In the genomic region with DNA sequence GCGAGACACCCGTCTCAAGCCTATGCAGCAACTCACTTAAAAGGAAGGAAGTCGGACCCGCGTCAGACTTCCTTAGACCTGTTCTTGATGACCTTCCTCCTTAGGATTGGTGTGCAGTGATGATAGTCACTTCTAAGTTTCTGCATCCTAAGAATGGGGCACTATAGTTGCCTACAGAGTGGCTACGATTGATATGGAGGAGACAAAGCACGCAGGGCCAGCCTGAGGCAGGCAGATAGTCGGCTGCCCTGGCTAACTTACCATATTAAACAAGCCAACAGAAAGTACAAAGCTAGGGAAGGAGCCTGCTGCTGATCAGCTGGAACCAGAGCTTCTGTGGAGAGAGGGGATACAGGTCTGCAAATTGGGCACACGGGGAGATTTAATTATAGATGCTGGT, we compare ENCODE assay signal across 37 mouse cellular contexts. TPM values are rescaled to one million over a fixed set of nuclear protein-coding genes. Genes with fewer than 3 reads are reported as not detected.
DNase-seq lines count a peak whose midpoint lies in the region; ATAC-seq and TF ChIP-seq lines count a peak whose summit lies in the region.
"Had no signal": no experiment of that assay in that cellular context is flagged by ENCODE, and none has a peak within 500 bp of the region (broad histone marks: within the 10 kb centered on the region; RNA-seq: fewer than 3 reads in every experiment).

No protein-coding gene starts in this region.

- TF ChIP-seq CTCF in liver, embryonic 14.5 days (IDR thresholded peaks at IDR 0.05; ENCODE audit: low read depth) = no peak

- no peak for DNase-seq in forebrain, embryonic 10.5 days (ENCODE audit: extremely low spot score, low spot score)
- no peak for DNase-seq in forebrain, embryonic 11.5 days (ENCODE audit: low spot score)
- DNase-seq in liver, embryonic 14.5 days (ENCODE audit: low read depth in 3 of 3, low spot score in 3 of 3) = peak; percentile 32 to 41 (median 35)
- no peak for DNase-seq in embryo, embryonic 9.5 days (ENCODE audit: extremely low spot score)
- DNase-seq in lung, postnatal 36 days = no peak
- no peak for DNase-seq in adrenal gland, postnatal 36 days
- DNase-seq: adrenal gland, adult 8-10 months; cerebellum, adult 11 months; cerebellum, postnatal 10 days; gastrocnemius, postnatal 25 days; heart, adult 11 months; kidney, adult 18-20 months; kidney, postnatal 4 days; left cerebral cortex, postnatal 4 days; lung, embryonic 14.5 days; lung, postnatal 14 days; spleen, adult 18-20 months; thymus, postnatal 25 days had no signal

- WGBS in forebrain, embryonic 10.5 days = 75% methylated on average over 9 of the region's 9 CpGs
- WGBS in forebrain, embryonic 11.5 days = 76% methylated on average over 9 of the region's 9 CpGs
- WGBS in liver, embryonic 14.5 days (ENCODE audit: insufficient replicate concordance) = 16% methylated on average over 9 of the region's 9 CpGs

- no peak for ATAC-seq in forebrain, embryonic 11.5 days (replicated peaks; ENCODE audit: low FRiP score)
- ATAC-seq in erythroid progenitor cell, adult 5-6 weeks (replicated peaks; ENCODE audit: low FRiP score, poor library complexity, severe bottlenecking) = peak; percentile 53
- ATAC-seq in liver, embryonic 14.5 days (ENCODE audit: insufficient read depth) = peak; percentile 86
- ATAC-seq: forebrain, embryonic 15.5 days; midbrain, embryonic 15.5 days had no signal

- H3K36me3 ChIP-seq in forebrain, embryonic 10.5 days (replicated peaks) = no peaks in the 10 kb centered on the region
- no peaks in the 10 kb centered on the region for H3K36me3 ChIP-seq in forebrain, embryonic 11.5 days (ENCODE audit: control insufficient read depth, insufficient read depth, low read length)
- no peaks in the 10 kb centered on the region for H3K36me3 ChIP-seq in liver, embryonic 14.5 days (replicated peaks; ENCODE audit: control insufficient read depth, insufficient read depth, low read depth)
- no peaks in the 10 kb centered on the region for H3K36me3 ChIP-seq in megakaryocyte, embryonic 14.5 days (replicated peaks; ENCODE audit: low read length)
- H3K36me3 ChIP-seq: forebrain, embryonic 15.5 days; heart, embryonic 12.5 days; hindbrain, embryonic 15.5 days; kidney, embryonic 15.5 days; midbrain, embryonic 15.5 days; neural tube, embryonic 15.5 days had no signal

- H3K27me3 ChIP-seq in forebrain, embryonic 10.5 days (ENCODE audit: poor library complexity, severe bottlenecking) = no peaks in the 10 kb centered on the region
- no peaks in the 10 kb centered on the region for H3K27me3 ChIP-seq in forebrain, embryonic 11.5 days (ENCODE audit: control insufficient read depth, insufficient read depth, low read length)
- H3K27me3 ChIP-seq in liver, embryonic 14.5 days (ENCODE audit: control insufficient read depth, insufficient read depth, low read length) = no peaks in the 10 kb centered on the region
- no peaks in the 10 kb centered on the region for H3K27me3 ChIP-seq in megakaryocyte, embryonic 14.5 days (replicated peaks)
- H3K27me3 ChIP-seq: forebrain, embryonic 15.5 days; heart, embryonic 12.5 days; hindbrain, embryonic 15.5 days; kidney, embryonic 15.5 days; midbrain, embryonic 15.5 days; neural tube, embryonic 15.5 days had no signal

- no peak overlapping the region for H3K4me2 ChIP-seq in forebrain, embryonic 11.5 days (ENCODE audit: low read depth, low read length, severe bottlenecking)
- H3K4me2 ChIP-seq in liver, embryonic 14.5 days (ENCODE audit: low read depth) = peak overlapping the region; percentile 11
- H3K4me2 ChIP-seq: forebrain, embryonic 15.5 days; heart, embryonic 12.5 days; hindbrain, embryonic 15.5 days; kidney, embryonic 15.5 days; lung, embryonic 14.5 days; midbrain, embryonic 15.5 days; neural tube, embryonic 15.5 days had no signal

- no peak overlapping the region for H3K9ac ChIP-seq in forebrain, embryonic 11.5 days (ENCODE audit: low read length)
- peak overlapping the region; percentile 43 for H3K9ac ChIP-seq in liver, embryonic 14.5 days (replicated peaks)
- H3K9ac ChIP-seq: forebrain, embryonic 15.5 days; heart, embryonic 12.5 days; hindbrain, embryonic 15.5 days; kidney, embryonic 15.5 days; lung, embryonic 14.5 days; midbrain, embryonic 15.5 days; neural tube, embryonic 15.5 days had no signal

- H3K9me3 ChIP-seq in forebrain, embryonic 10.5 days = no peaks in the 10 kb centered on the region
- H3K9me3 ChIP-seq in forebrain, embryonic 11.5 days (ENCODE audit: control insufficient read depth, low read length) = no peaks in the 10 kb centered on the region
- H3K9me3 ChIP-seq in liver, embryonic 14.5 days (ENCODE audit: control insufficient read depth, low read length) = no peaks in the 10 kb centered on the region
- H3K9me3 ChIP-seq in megakaryocyte, embryonic 14.5 days = no peaks in the 10 kb centered on the region
- H3K9me3 ChIP-seq: forebrain, embryonic 15.5 days; heart, embryonic 12.5 days; hindbrain, embryonic 15.5 days; kidney, embryonic 15.5 days; midbrain, embryonic 15.5 days; neural tube, embryonic 15.5 days had no signal

- peak; percentile 77 for TF ChIP-seq EP300 in liver, embryonic 14.5 days (IDR thresholded peaks at IDR 0.05; ENCODE audit: low read depth)

- H3K4me1 ChIP-seq in forebrain, embryonic 10.5 days = peaks cover 45% of the 10 kb centered on the region
- H3K4me1 ChIP-seq in forebrain, embryonic 11.5 days (replicated peaks; ENCODE audit: control insufficient read depth, insufficient read depth, low read length) = peaks cover 30% of the 10 kb centered on the region
- peaks cover 13 to 17% of the 10 kb centered on the region in 2 experiments for H3K4me1 ChIP-seq in liver, embryonic 14.5 days (replicated peaks; ENCODE audit: control insufficient read depth in 2 of 2, insufficient read depth in 2 of 2, low read length in 1 of 2)
- H3K4me1 ChIP-seq in megakaryocyte, embryonic 14.5 days = peaks cover 60% of the 10 kb centered on the region

- peak overlapping the region; percentile 49 for H3K27ac ChIP-seq in forebrain, embryonic 10.5 days
- no peak overlapping the region for H3K27ac ChIP-seq in forebrain, embryonic 11.5 days (ENCODE audit: low read depth, low read length)
- H3K27ac ChIP-seq in liver, embryonic 14.5 days = peak overlapping the region; percentile 53
- H3K27ac ChIP-seq: forebrain, embryonic 15.5 days; hindbrain, embryonic 15.5 days; kidney, embryonic 15.5 days; midbrain, embryonic 15.5 days; neural tube, embryonic 15.5 days had no signal

- no peak overlapping the region for H3K4me3 ChIP-seq in forebrain, embryonic 10.5 days
- H3K4me3 ChIP-seq in forebrain, embryonic 11.5 days (ENCODE audit: low read depth, low read length) = no peak overlapping the region
- no peak overlapping the region for H3K4me3 ChIP-seq in liver, embryonic 14.5 days (ENCODE audit: insufficient read depth in 1 of 2, low read depth in 2 of 2, low read length in 2 of 2)
- H3K4me3 ChIP-seq in megakaryocyte, embryonic 14.5 days (replicated peaks) = peak overlapping the region; percentile 44
- H3K4me3 ChIP-seq: forebrain, embryonic 15.5 days; heart, embryonic 12.5 days; hindbrain, embryonic 15.5 days; kidney, embryonic 15.5 days; midbrain, embryonic 15.5 days; neural tube, embryonic 15.5 days had no signal

RNA-seq across cellular contexts. Expression of gene Noxa1, which starts 36.7 kb away (rescaled TPM):
- polyA plus RNA-seq in forebrain, embryonic 10.5 days (2016; fragmentation: Nextera tagmentation; extraction: Ambion mirVana) = 0.26 and 0.29 TPM in 2 replicates
- 0.31 TPM in 1 of 2 replicates, not detected in the other for polyA plus RNA-seq in forebrain, embryonic 11.5 days (2014; fragmentation: Nextera tagmentation; extraction: Ambion mirVana)
- not detected in 2 replicates for total RNA-seq in erythroid progenitor cell, adult 5-6 weeks (2015; ENCODE audit: low replicate concordance)
- not detected in 2 replicates for total RNA-seq in erythroid progenitor cell, adult 5-6 weeks (2017; ENCODE audit: low replicate concordance)
- 0.95 and 1.1 TPM in 2 replicates for polyA plus RNA-seq in liver, embryonic 14.5 days (2012; rRNA removed)
- polyA plus RNA-seq in liver, embryonic 14.5 days (2014; fragmentation: Nextera tagmentation; extraction: Ambion mirVana) = 1.2 and 1.8 TPM in 2 replicates
- not detected in 2 replicates for polyA plus RNA-seq in megakaryocyte, embryonic 14.5 days (2012; ENCODE audit: insufficient read depth, low replicate concordance)
- not detected for total RNA-seq in adrenal gland, postnatal 36 days (2021)
- total RNA-seq: adrenal gland, adult 8-10 months; gastrocnemius, adult 18-20 months; gastrocnemius, postnatal 25 days; hematopoietic stem cell, adult 5-6 weeks; layer of hippocampus, adult 8-10 months; layer of hippocampus, postnatal 25 days; left cerebral cortex, adult 8-10 months; left cerebral cortex, postnatal 4 days had no signal
- polyA plus RNA-seq: C2C12; embryonic facial prominence, embryonic 11.5 days; forebrain, embryonic 15.5 days; frontal cortex, adult 2 months; heart, postnatal 0 days; hindbrain, embryonic 15.5 days; midbrain, embryonic 15.5 days; neural tube, embryonic 15.5 days had no signal

RNA-seq across cellular contexts. Expression of gene Nrarp, which starts 49.0 kb away (rescaled TPM):
- 37.4 and 40.7 TPM in 2 replicates for polyA plus RNA-seq in forebrain, embryonic 10.5 days (2016; fragmentation: Nextera tagmentation; extraction: Ambion mirVana)
- polyA plus RNA-seq in forebrain, embryonic 11.5 days (2014; fragmentation: Nextera tagmentation; extraction: Ambion mirVana) = 63.6 and 72.1 TPM in 2 replicates
- total RNA-seq in erythroid progenitor cell, adult 5-6 weeks (2015; ENCODE audit: low replicate concordance) = 0.42 TPM in 1 of 2 replicates, not detected in the other
- total RNA-seq in erythroid progenitor cell, adult 5-6 weeks (2017; ENCODE audit: low replicate concordance) = 0.64 and 3.0 TPM in 2 replicates
- polyA plus RNA-seq in liver, embryonic 14.5 days (2012; rRNA removed) = 3.7 and 3.9 TPM in 2 replicates
- polyA plus RNA-seq in liver, embryonic 14.5 days (2014; fragmentation: Nextera tagmentation; extraction: Ambion mirVana) = 1.8 and 1.9 TPM in 2 replicates
- 7.9 and 8.1 TPM in 2 replicates for polyA plus RNA-seq in megakaryocyte, embryonic 14.5 days (2012; ENCODE audit: insufficient read depth, low replicate concordance)
- 1 to 10 TPM; 2.1 to 2.3 TPM for total RNA-seq in adrenal gland, postnatal 36 days (2021)

RNA-seq across cellular contexts. Expression of gene Entpd8, which starts 51.5 kb away (rescaled TPM):
- not detected in 2 replicates for polyA plus RNA-seq in forebrain, embryonic 10.5 days (2016; fragmentation: Nextera tagmentation; extraction: Ambion mirVana)
- polyA plus RNA-seq in forebrain, embryonic 11.5 days (2014; fragmentation: Nextera tagmentation; extraction: Ambion mirVana) = not detected in 2 replicates
- total RNA-seq in erythroid progenitor cell, adult 5-6 weeks (2015; ENCODE audit: low replicate concordance) = not detected in 2 replicates
- not detected in 2 replicates for total RNA-seq in erythroid progenitor cell, adult 5-6 weeks (2017; ENCODE audit: low replicate concordance)
- polyA plus RNA-seq in liver, embryonic 14.5 days (2012; rRNA removed) = 4.9 and 5.3 TPM in 2 replicates
- polyA plus RNA-seq in liver, embryonic 14.5 days (2014; fragmentation: Nextera tagmentation; extraction: Ambion mirVana) = 2.3 and 3.6 TPM in 2 replicates
- not detected in 2 replicates for polyA plus RNA-seq in megakaryocyte, embryonic 14.5 days (2012; ENCODE audit: insufficient read depth, low replicate concordance)
- not detected for total RNA-seq in adrenal gland, postnatal 36 days (2021)
- total RNA-seq: CH12.LX; ES-E14; gastrocnemius, adult 18-20 months; gastrocnemius, postnatal 25 days; hematopoietic stem cell, adult 5-6 weeks; layer of hippocampus, adult 8-10 months; layer of hippocampus, postnatal 25 days; left cerebral cortex, adult 8-10 months; left cerebral cortex, postnatal 4 days had no signal
- polyA plus RNA-seq: C2C12; embryonic facial prominence, embryonic 11.5 days; forebrain, embryonic 15.5 days; heart, embryonic 12.5 days; heart, postnatal 0 days; lung, embryonic 14.5 days; midbrain, embryonic 15.5 days; neural tube, embryonic 15.5 days had no signal

Comparison
In these comparisons a context has a peak if more than half of its experiments do, and no peak if none do; other contexts are left out.
1. DNase-seq: peak in liver, embryonic 14.5 days (3 of 3); none in forebrain, embryonic 10.5 days (single experiment), forebrain, embryonic 11.5 days (single experiment), embryo, embryonic 9.5 days (single experiment), lung, postnatal 36 days (single experiment) and adrenal gland, postnatal 36 days (0 of 2).